In the genomic region with DNA sequence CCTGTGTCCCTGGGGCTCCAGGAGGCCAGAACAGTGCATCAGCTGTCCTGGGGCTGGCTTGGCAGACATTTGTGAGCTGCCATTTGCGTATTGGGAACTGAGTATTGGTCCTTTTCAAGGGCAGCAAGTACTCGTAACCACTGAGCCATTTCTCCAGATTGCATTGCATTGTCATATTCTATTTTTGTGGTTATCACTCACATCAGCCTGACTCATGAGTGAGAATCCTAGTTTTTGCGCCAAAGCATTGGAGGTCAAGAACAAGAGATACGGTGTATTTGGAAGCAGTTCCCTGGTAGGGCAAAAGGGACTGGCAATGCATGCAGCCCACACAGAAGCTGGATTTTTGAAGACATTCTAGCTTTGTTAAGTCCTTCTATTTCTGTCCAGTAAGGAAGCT, we compare ENCODE assay signal across 18 mouse cellular contexts. TPM values are rescaled to one million over a fixed set of nuclear protein-coding genes. Genes with fewer than 3 reads are reported as not detected.
"Had no signal": no experiment of that assay in that cellular context is flagged by ENCODE, and none has a peak within 500 bp of the region (broad histone marks: within the 10 kb centered on the region; RNA-seq: fewer than 3 reads in every experiment).

No protein-coding gene starts in this region.

- ATAC-seq: lung, postnatal 0 days; midbrain, embryonic 13.5 days; midbrain, embryonic 15.5 days had no signal

- DNase-seq: lung, adult 2 months; lung, postnatal 14 days; lung, postnatal 36 days; retina, postnatal 1 day; right cerebral cortex, adult 18-20 months; right cerebral cortex, postnatal 25 days; right cerebral cortex, postnatal 4 days; spleen, adult 18-20 months; thymus, adult 18-20 months; thymus, postnatal 14 days; thymus, postnatal 36 days had no signal

RNA-seq across cellular contexts. Expression of a gene that starts 21.8 kb away (rescaled TPM):
- total RNA-seq: megakaryocyte progenitor cell, adult 5-6 weeks; midbrain, postnatal 0 days; monocyte, adult 5-6 weeks; neutrophil, adult 5-6 weeks had no signal
